Mouse (Mus musculus): Measurements from ENCODE around the gene Akap13.

- TF ChIP-seq CTCF (IDR thresholded peaks at IDR 0.05; ENCODE audit: low read depth) (no peak), EP300 (IDR thresholded peaks at IDR 0.05; ENCODE audit: low read depth) (no peak)
Measured at GRCm38 (mm10) chr7:75715939-75716338, 260.6 kb downstream of the Akap13 start.

Measured in heart, postnatal 0 days (tissue).